Mouse (Mus musculus): ENCODE data around the gene Lss.

GRCm38 (mm10) chr10:76548218-76548617 lies 16.8 kb downstream of the Lss start:
- TF ChIP-seq CTCF (IDR thresholded peaks at IDR 0.05; ENCODE audit: low read depth) (no peak), EP300 (IDR thresholded peaks at IDR 0.05; ENCODE audit: low read depth) (no peak)
